Mouse (Mus musculus) forebrain, postnatal 0 days (tissue): Measurements from ENCODE around the gene Arhgdia. TPM values are rescaled to one million over a fixed set of nuclear protein-coding genes. Genes with fewer than 3 reads are reported as not detected.
A peak's percentile ranks its signal among the peaks of the same experiment; 100 is the strongest.

ENCODE experiments used
- ATAC-seq: fragments of 200-750 bp; cut with Nextera tagmentation; 2 replicates; pipeline ENCODE4 v1.8.0; 2017; ENCODE audit warnings: mild to moderate bottlenecking, moderate library complexity
- DNase-seq: peaks from one replicate; pipeline ENCODE4 v3.0.0-alpha.2; 2015
- H3K27ac ChIP-seq: fragments of 300-500 bp; sonication (generic); 2 replicates; pipeline ENCODE4 v1.5.1; 2014; ENCODE audit warnings: low read depth, mild to moderate bottlenecking, antibody characterized with exemption, low read length, moderate library complexity, mixed read lengths
- H3K27me3 ChIP-seq: fragments of 300-500 bp; sonication (generic); 2 replicates; pipeline ENCODE4 v1.6.1; 2014; ENCODE audit warnings: mild to moderate bottlenecking, low read length, mixed read lengths; ENCODE audit not compliant: insufficient read depth
- H3K36me3 ChIP-seq: fragments of 300-500 bp; sonication (generic); 2 replicates; pipeline ENCODE4 v1.6.1; 2014; ENCODE audit warnings: mild to moderate bottlenecking, moderate library complexity; ENCODE audit not compliant: insufficient read depth
- H3K4me1 ChIP-seq: fragments of 300-500 bp; sonication (generic); 2 replicates; pipeline ENCODE4 v1.6.1; 2014; ENCODE audit warnings: antibody characterized with exemption; ENCODE audit not compliant: insufficient read depth
- H3K4me2 ChIP-seq: fragments of 300-500 bp; sonication (generic); 2 replicates; pipeline ENCODE4 v1.6.1; 2014; ENCODE audit warnings: low read depth, mild to moderate bottlenecking, moderate library complexity
- H3K4me3 ChIP-seq: fragments of 300-500 bp; sonication (generic); 2 replicates; pipeline ENCODE4 v1.5.1; 2014; ENCODE audit warnings: low read depth, low read length, mixed read lengths
- H3K9ac ChIP-seq: fragments of 300-500 bp; sonication (generic); 2 replicates; pipeline ENCODE4 v1.6.1; 2014; ENCODE audit warnings: mild to moderate bottlenecking
- H3K9me3 ChIP-seq: fragments of 300-500 bp; sonication (generic); 2 replicates; pipeline ENCODE4 v1.6.1; 2016; ENCODE audit warnings: low read length
- CTCF ChIP-seq: sonication (generic); IDR thresholded peaks from 2 replicates; pipeline ENCODE4 v1.5.1; 2016; ENCODE audit warnings: antibody characterized with exemption, control low read depth, low read depth
- WGBS: fragments of 180-500 bp; shearing (Covaris S2); extraction: QIAGEN DNeasy Blood & Tissue Kit; methylation state at CpG from one replicate; pipeline ENCODE4 v1.1.7; 2014; 5-methylcytosine and 5-hydroxymethylcytosine counted together
- polyA plus RNA-seq: library from polyadenylated mRNA; unstranded; fragments of >200 nt; fragmentation: Nextera tagmentation; extraction: Ambion mirVana; gene quantifications from 2 replicates; pipeline ENCODE4 v1.2.1, GENCODE M21; 2015
- total RNA-seq: library from RNA; depleted of rRNA; stranded (reverse); fragments of >200 nt; gene quantifications from 2 replicates; pipeline ENCODE4 v1.2.3, GENCODE M21; 2014

Arhgdia gene
- total and polyA plus RNA-seq, 2 experiments from 2014 or later = 237 to 435 TPM

DNA sequence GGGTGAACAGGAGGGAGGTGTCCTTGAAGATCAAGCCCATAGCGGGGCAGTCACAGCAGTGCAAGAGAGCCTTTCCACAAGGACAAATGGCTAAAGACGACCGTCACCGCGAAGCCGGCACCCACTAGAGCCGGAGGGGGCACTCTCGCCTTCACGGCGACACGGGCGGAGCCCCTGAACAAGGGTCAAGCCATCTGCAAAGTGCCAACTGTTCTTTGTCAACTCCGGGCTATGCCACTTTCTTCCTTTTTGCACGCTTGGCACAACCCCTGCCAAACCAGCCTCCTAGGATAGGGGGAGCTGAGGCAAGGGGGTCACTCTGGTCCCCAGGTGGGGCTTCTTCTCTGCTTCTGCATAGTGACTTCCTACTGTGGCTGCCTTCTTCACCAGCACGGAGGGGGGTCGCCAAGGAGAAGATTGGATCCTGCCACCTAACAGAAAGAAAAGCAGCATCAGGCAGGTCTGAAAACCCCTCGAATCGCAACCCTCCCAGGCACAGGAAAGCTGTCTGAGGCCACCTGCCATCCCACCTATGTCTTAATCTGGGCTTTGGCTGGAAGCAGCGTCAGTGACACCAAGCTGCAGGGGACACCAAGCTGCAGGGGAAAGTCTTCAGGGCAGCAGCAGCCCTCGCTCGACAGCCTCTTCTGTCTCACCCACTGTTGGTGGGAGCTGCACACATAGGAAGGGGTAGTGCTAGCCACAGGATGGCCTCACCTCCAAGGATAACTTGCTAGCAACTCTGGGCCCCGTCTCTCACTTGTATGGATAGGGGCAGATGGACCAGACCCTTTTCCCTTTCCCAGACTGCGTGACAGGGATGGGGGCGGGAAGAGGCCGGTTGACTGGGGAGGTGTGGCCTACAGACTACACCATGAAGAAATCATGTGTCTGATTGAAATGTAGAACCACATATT lies 37.5 kb upstream of the Arhgdia start:
- H3K4me1 ChIP-seq = peaks cover 9% of the 10 kb centered on the region
- no peak overlapping the region for H3K9ac ChIP-seq
- DNase-seq = no peak
- no peak overlapping the region for H3K4me2 ChIP-seq
- no peaks in the 10 kb centered on the region for H3K27me3 ChIP-seq
- 95% methylated on average over 25 of the region's 25 CpGs for WGBS
- TF ChIP-seq CTCF = no peak
- no peak overlapping the region for H3K4me3 ChIP-seq
- H3K36me3 ChIP-seq = peaks cover 55% of the 10 kb centered on the region
- H3K27ac ChIP-seq = peak overlapping the region; percentile 23; the same call in 1 of the 2 replicates
- H3K9me3 ChIP-seq = no peaks in the 10 kb centered on the region
- ATAC-seq = no peak

- under 1% methylated on average over 56 of the region's 56 CpGs for WGBS
- peaks cover 60% of the 10 kb centered on the region for H3K36me3 ChIP-seq
- peak; percentile 95 for DNase-seq
- peak within 1 kb of the TSS; percentile 86 for H3K4me3 ChIP-seq
- H3K27ac ChIP-seq = peak within 1 kb of the TSS; percentile 74
- peak within 1 kb of the TSS; percentile 73 for H3K4me2 ChIP-seq
- H3K9me3 ChIP-seq = no peaks in the 10 kb centered on the region
- peak within 1 kb of the TSS; percentile 92 for H3K9ac ChIP-seq
- ATAC-seq = peak; percentile 99
- no peak for TF ChIP-seq CTCF
- H3K27me3 ChIP-seq = no peaks in the 10 kb centered on the region
- peaks cover 9% of the 10 kb centered on the region for H3K4me1 ChIP-seq
Measured at GRCm38 (mm10) chr11:120617519-120618112, 36.2 kb upstream of the Arhgdia start, which contains the start of gene Pcyt2. TSS of gene Pcyt2 (minus strand) at chr11:120617936.

- Histone ChIP-seq H3K27ac (peak overlapping the region; percentile 74), H3K4me1 (peaks cover 9% of the 10 kb centered on the region), H3K9ac (peak overlapping the region; percentile 92), H3K4me2 (peak overlapping the region; percentile 73), H3K9me3 (no peaks in the 10 kb centered on the region), H3K4me3 (peak overlapping the region; percentile 86), H3K27me3 (no peaks in the 10 kb centered on the region), H3K36me3 (peaks cover 62% of the 10 kb centered on the region)
- no peak for TF ChIP-seq CTCF
- DNase-seq (no peak), ATAC-seq (no peak)
- WGBS = 52% methylated on average over 4 of the region's 4 CpGs
Measured at GRCm38 (mm10) chr11:120616617-120617294, 35.3 kb upstream of the Arhgdia start.

- Histone ChIP-seq H3K9ac (no peak overlapping the region), H3K9me3 (no peaks in the 10 kb centered on the region), H3K36me3 (peaks cover 62% of the 10 kb centered on the region), H3K27ac (no peak overlapping the region), H3K4me3 (no peak overlapping the region), H3K27me3 (no peaks in the 10 kb centered on the region), H3K4me2 (no peak overlapping the region), H3K4me1 (peaks cover 9% of the 10 kb centered on the region)
- ATAC-seq (no peak), DNase-seq (no peak)
- WGBS = 90% methylated on average over 11 of the region's 11 CpGs
- no peak for TF ChIP-seq CTCF
Measured at GRCm38 (mm10) chr11:120615606-120616203, 34.3 kb upstream of the Arhgdia start.

GRCm38 (mm10) chr11:120615167-120615566 lies 33.7 kb upstream of the Arhgdia start:
- ATAC-seq = no peak
- 96% methylated on average over 6 of the region's 6 CpGs for WGBS
- TF ChIP-seq CTCF = no peak

DNA sequence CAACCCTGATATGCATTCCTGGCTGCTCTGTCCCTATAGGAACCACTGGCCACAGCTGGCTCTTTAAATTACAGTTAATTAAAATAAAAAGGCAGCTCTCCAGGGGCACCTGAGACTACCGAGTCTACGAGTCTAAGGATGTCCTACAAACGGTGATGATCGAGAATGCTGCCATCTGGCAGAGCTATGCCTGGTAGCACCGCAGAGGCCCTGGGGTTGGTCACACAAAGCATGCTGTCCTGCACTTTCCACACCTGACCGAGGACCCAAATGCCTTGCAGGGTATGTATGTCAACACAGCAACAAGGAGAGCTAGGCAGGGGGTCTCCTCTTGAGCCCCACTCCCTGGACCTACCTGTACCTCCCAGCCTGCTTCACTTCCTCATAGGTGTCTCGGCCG lies 32.6 kb upstream of the Arhgdia start:
- Histone ChIP-seq H3K9ac (no peak overlapping the region), H3K27ac (no peak overlapping the region), H3K27me3 (no peaks in the 10 kb centered on the region), H3K4me1 (peaks cover 9% of the 10 kb centered on the region), H3K4me2 (no peak overlapping the region), H3K9me3 (no peaks in the 10 kb centered on the region), H3K36me3 (peaks cover 63% of the 10 kb centered on the region), H3K4me3 (no peak overlapping the region)
- no peak for ATAC-seq
- 83% methylated on average over 8 of the region's 8 CpGs for WGBS
- no peak for DNase-seq
- no peak for TF ChIP-seq CTCF

More at GRCm38 (mm10) chr11:120615167-120615566, 33.7 kb upstream of the Arhgdia start:
- DNase-seq = no peak
- Histone ChIP-seq H3K9me3 (no peaks in the 10 kb centered on the region), H3K4me1 (peaks cover 9% of the 10 kb centered on the region), H3K27me3 (no peaks in the 10 kb centered on the region), H3K4me3 (no peak overlapping the region), H3K4me2 (no peak overlapping the region), H3K36me3 (peaks cover 62% of the 10 kb centered on the region), H3K27ac (no peak overlapping the region), H3K9ac (no peak overlapping the region)
